Mouse (Mus musculus) heart, embryonic 15.5 days (tissue): Measurements from ENCODE around the gene Cacna1d. TPM values are rescaled to one million over a fixed set of nuclear protein-coding genes. Genes with fewer than 3 reads are reported as not detected.

ENCODE experiments used
- ATAC-seq: fragments of 200-750 bp; cut with Nextera tagmentation; replicated peaks from 2 replicates; pipeline ENCODE4 v1.8.0; 2017; ENCODE audit warnings: low read depth, moderate TSS enrichment; ENCODE audit not compliant: insufficient number of reproducible peaks, insufficient read depth, low FRiP score
- H3K27ac ChIP-seq: fragments of 300-500 bp; sonication (generic); 2 replicates; pipeline ENCODE4 v1.5.1; 2015; ENCODE audit warnings: mild to moderate bottlenecking, inconsistent platforms
- H3K27me3 ChIP-seq: fragments of 300-500 bp; sonication (generic); 2 replicates; pipeline ENCODE4 v1.6.1; 2015; ENCODE audit warnings: inconsistent platforms
- H3K36me3 ChIP-seq: fragments of 300-500 bp; sonication (generic); 2 replicates; pipeline ENCODE4 v1.6.1; 2015; ENCODE audit warnings: mild to moderate bottlenecking, inconsistent platforms
- H3K4me1 ChIP-seq: fragments of 300-500 bp; sonication (generic); replicated peaks from 2 replicates; pipeline ENCODE4 v1.6.1; 2015; ENCODE audit warnings: inconsistent platforms
- H3K4me2 ChIP-seq: fragments of 300-500 bp; sonication (generic); 2 replicates; pipeline ENCODE4 v1.6.1; 2015; ENCODE audit warnings: inconsistent platforms, mild to moderate bottlenecking, moderate library complexity
- H3K4me3 ChIP-seq: fragments of 300-500 bp; sonication (generic); 2 replicates; pipeline ENCODE4 v1.5.1; 2015; ENCODE audit warnings: mild to moderate bottlenecking, inconsistent platforms
- H3K9ac ChIP-seq: fragments of 300-500 bp; sonication (generic); 2 replicates; pipeline ENCODE4 v1.6.1; 2015; ENCODE audit warnings: mild to moderate bottlenecking, inconsistent platforms
- H3K9me3 ChIP-seq: fragments of 300-500 bp; sonication (generic); replicated peaks from 2 replicates; pipeline ENCODE4 v1.6.1; 2016; ENCODE audit warnings: inconsistent platforms
- WGBS: fragments of 180-500 bp; shearing (Covaris S2); methylation state at CpG from one replicate; pipeline ENCODE4 v1.1.7; 2015; ENCODE audit warnings: mixed read lengths; 5-methylcytosine and 5-hydroxymethylcytosine counted together
- polyA plus RNA-seq: library from polyadenylated mRNA; unstranded; fragments of >200 nt; fragmentation: Nextera tagmentation; extraction: Ambion mirVana; gene quantifications from 2 replicates; pipeline ENCODE4 v1.2.1, GENCODE M21; 2015

Cacna1d gene
- polyA plus RNA-seq, 1 experiment from 2014 or later, result 7.2 TPM

DNA sequence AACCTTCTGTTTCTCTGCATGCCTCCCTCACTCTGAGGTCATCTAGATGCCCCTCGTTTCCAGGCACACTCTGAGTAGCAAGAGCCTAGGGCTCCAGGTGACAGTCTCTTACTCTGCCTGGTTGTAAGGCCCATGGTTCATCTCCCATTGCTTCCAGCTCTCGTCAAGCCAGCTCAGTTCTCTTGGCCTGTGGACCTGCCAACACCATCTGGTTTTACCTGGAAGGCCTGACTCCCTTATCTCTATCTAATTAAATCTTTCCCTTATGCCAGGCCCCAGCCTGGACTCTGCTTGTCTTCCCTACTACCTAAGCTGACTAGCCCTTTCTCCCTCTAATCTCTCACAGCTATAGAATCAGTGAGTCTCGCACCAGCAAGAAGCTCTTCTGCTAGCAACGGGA lies 124.2 kb downstream of the Cacna1d start:
- H3K4me1 ChIP-seq, result peaks cover 5% of the 10 kb centered on the region; the same call in 1 of the 2 replicates
- no peak overlapping the region for H3K4me2 ChIP-seq
- H3K27ac ChIP-seq, result no peak overlapping the region
- no peaks in the 10 kb centered on the region for H3K9me3 ChIP-seq
- H3K27me3 ChIP-seq, result no peaks in the 10 kb centered on the region
- WGBS, result 71% methylated on average over 4 of the region's 4 CpGs
- no peak for ATAC-seq
- H3K9ac ChIP-seq, result no peak overlapping the region
- no peaks in the 10 kb centered on the region for H3K36me3 ChIP-seq
- H3K4me3 ChIP-seq, result no peak overlapping the region

DNA sequence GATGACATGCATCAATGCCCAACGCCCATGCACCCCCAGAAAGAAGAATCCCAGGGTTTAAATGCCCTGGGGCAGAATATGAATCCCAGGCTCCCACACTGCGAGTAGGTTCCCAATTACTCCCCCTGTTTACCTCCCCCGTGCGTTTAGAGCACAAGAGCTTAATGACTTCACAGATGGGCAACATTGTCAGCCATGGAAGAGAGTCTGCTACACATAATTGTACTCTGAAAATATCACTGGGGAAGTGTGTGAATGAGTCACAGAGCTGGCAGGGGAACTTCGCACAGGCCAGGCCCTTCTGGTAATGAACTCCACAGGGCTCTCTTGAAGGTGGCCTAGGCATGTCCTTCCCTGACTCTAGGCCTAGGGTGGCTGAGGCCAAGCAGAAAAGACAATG lies 125.4 kb downstream of the Cacna1d start:
- Histone ChIP-seq H3K27ac (no peak overlapping the region), H3K4me1 (peaks cover 5% of the 10 kb centered on the region; the same call in 1 of the 2 replicates), H3K4me3 (no peak overlapping the region), H3K36me3 (no peaks in the 10 kb centered on the region), H3K9ac (no peak overlapping the region), H3K4me2 (no peak overlapping the region), H3K9me3 (no peaks in the 10 kb centered on the region), H3K27me3 (no peaks in the 10 kb centered on the region)
- WGBS, result 71% methylated on average over 5 of the region's 5 CpGs
- no peak for ATAC-seq

DNA sequence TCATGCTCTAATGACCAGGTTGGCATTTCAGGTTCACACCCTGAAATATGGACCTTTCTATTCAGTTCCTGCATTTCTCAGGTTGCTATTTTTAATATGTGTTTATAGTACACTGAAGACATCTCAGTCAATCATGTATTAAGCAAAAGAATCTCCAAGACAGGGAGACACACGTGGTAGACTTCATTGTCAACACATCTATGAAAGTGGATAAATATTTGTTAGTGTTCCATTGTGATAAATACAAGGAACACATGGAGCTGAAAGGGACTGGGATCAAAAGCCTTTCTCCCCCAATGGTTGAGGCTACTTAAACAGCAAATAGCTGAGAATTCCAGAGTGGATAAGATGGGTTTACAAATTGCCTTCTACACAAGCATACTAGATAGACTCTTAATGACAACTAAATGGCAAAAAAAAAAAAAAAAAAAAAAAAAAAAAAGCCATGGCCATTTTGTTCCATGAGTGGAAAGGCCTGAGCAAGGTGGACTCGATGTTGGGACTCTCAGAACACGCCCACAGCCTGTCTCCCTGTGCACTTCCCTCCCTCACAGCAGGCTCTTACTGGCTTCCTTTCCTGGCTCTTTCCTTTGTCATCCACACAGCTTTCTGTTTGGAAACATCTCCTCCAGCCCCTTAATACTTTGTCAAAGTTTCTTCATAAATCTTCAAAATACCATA lies 127.6 kb downstream of the Cacna1d start:
- 63% methylated on average over 3 of the region's 3 CpGs for WGBS
- ATAC-seq, result no peak
- no peak overlapping the region for H3K27ac ChIP-seq

DNA sequence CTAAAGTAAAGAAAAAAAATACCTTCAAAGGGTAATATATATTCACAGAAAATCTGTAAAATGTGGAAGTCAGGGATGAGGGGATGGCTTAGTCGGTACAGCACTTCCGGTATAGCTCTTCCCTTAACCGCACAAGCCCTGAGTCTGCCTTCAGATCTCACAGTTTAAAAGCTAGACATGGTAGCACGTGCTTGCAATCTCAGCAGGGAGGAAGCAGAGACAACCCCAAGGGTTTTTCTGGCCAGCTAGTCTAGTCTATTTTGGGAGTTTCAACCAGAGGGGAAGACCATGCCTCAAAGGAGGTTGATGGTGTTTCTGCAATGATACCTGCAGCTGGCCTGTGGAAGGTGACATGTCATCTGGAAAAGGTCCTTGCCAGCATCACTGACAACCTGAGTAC lies 128.9 kb downstream of the Cacna1d start:
- ATAC-seq, result no peak
- 61% methylated on average over 4 of the region's 4 CpGs for WGBS
- H3K9ac ChIP-seq, result no peak overlapping the region
- H3K27me3 ChIP-seq, result no peaks in the 10 kb centered on the region
- H3K4me2 ChIP-seq, result no peak overlapping the region
- H3K4me3 ChIP-seq, result no peak overlapping the region
- H3K4me1 ChIP-seq, result peaks cover 5% of the 10 kb centered on the region; the same call in 1 of the 2 replicates
- no peak overlapping the region for H3K27ac ChIP-seq
- no peaks in the 10 kb centered on the region for H3K36me3 ChIP-seq
- H3K9me3 ChIP-seq, result no peaks in the 10 kb centered on the region

More for the DNA sequence above, 127.6 kb downstream of the Cacna1d start:
- H3K4me1 ChIP-seq, result peaks cover 5% of the 10 kb centered on the region; the same call in 1 of the 2 replicates
- H3K27me3 ChIP-seq, result no peaks in the 10 kb centered on the region
- H3K4me3 ChIP-seq, result no peak overlapping the region
- H3K4me2 ChIP-seq, result no peak overlapping the region
- no peaks in the 10 kb centered on the region for H3K36me3 ChIP-seq
- H3K9me3 ChIP-seq, result no peaks in the 10 kb centered on the region
- no peak overlapping the region for H3K9ac ChIP-seq

DNA sequence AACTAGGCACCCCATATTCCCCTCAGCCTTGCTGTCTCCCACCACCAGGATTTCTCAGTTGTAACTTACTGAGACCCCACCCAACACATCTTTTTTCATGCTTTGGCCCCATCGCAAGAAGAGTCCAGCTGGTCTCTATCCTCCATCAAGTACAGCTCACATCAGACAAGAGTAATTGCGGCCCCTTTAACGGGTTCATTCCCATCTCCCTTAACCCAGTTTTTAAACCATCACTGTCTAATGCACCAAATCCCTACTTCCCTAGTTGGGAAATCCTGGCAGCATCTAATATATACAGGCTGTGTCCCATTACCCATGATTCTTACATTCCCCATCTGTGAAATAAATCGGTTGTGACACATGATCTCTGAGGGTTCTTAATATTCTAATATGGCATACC lies 130.8 kb downstream of the Cacna1d start:
- no peak overlapping the region for H3K4me2 ChIP-seq
- H3K4me1 ChIP-seq, result peaks cover 5% of the 10 kb centered on the region; the same call in 1 of the 2 replicates
- H3K27ac ChIP-seq, result no peak overlapping the region
- 77% methylated on average over 4 of the region's 4 CpGs for WGBS
- H3K36me3 ChIP-seq, result no peaks in the 10 kb centered on the region
- no peaks in the 10 kb centered on the region for H3K9me3 ChIP-seq
- H3K4me3 ChIP-seq, result no peak overlapping the region
- no peak overlapping the region for H3K9ac ChIP-seq
- ATAC-seq, result no peak
- H3K27me3 ChIP-seq, result peaks cover 4% of the 10 kb centered on the region; the same call in 1 of the 2 replicates

DNA sequence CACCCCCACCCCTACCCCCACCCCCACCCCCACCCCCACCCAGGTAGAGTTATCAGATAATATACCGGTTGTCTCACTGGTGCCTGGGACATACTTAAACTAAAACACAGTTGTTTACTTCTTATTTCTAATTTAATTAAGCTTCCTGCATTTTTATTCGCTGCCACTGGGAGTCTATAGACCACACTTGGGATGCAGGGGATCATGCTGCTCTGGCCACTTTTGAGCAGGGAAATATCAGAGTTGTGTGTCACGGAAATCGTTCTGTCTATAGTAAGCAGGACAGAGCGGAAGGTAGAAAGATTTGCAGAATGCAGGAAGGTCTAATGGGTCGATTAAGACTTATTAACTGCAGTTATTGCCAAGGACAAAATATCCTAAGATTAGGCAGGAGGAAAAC lies 131.3 kb downstream of the Cacna1d start:
- ATAC-seq, result no peak
- no peak overlapping the region for H3K27ac ChIP-seq
- peaks cover 5% of the 10 kb centered on the region; the same call in 1 of the 2 replicates for H3K4me1 ChIP-seq
- no peak overlapping the region for H3K4me3 ChIP-seq
- no peak overlapping the region for H3K9ac ChIP-seq
- WGBS, result 62% methylated on average over 6 of the region's 6 CpGs
- peaks cover 7% of the 10 kb centered on the region; the same call in 1 of the 2 replicates for H3K27me3 ChIP-seq
- H3K36me3 ChIP-seq, result no peaks in the 10 kb centered on the region
- H3K4me2 ChIP-seq, result no peak overlapping the region
- H3K9me3 ChIP-seq, result no peaks in the 10 kb centered on the region

DNA sequence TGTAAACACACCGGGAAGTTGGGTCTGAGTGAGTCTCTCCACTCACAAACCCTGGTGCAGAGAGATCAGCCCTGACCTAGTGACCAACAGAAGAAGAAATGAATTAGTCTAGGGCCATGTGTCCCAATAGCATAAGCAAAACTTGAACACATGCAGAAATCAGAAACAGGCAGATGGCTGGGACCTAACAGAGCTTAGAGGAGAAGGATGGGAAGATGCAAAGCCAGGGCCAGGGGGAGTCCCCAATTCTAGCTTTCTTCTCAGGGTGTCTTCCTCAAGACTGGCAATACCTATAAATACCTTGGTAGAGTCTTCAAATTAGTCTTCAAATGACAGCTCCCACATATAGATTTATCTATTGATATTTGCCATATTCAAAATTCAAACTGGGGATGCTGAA lies 133.2 kb downstream of the Cacna1d start:
- Histone ChIP-seq H3K9ac (no peak overlapping the region), H3K36me3 (no peaks in the 10 kb centered on the region), H3K27me3 (peaks cover 15% of the 10 kb centered on the region), H3K4me3 (no peak overlapping the region), H3K4me2 (no peak overlapping the region), H3K4me1 (peaks cover 11% of the 10 kb centered on the region), H3K27ac (no peak overlapping the region), H3K9me3 (no peaks in the 10 kb centered on the region)
- ATAC-seq, result no peak
- 68% methylated on average over 1 of the region's 1 CpGs for WGBS

DNA sequence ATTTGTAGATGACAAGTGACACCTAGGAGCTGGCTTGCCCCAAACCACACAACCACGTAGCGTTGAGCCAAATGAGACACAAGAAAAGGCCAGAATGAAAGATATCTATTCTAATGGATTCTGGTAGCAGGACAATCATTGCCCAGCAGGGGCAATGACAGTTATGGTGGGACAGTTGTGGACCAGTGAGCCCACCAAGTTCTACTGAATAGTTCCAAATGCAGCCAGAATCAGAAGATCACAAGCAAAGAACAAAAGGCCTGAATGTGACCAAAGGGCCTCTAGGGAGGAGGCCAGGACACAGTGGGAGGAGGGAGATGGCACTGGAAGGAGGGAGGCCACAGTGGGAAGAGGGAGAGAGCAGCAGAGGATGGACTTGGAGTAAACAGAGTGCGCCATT lies 134.8 kb downstream of the Cacna1d start:
- WGBS, result 77% methylated on average over 3 of the region's 3 CpGs
- Histone ChIP-seq H3K27me3 (peaks cover 15% of the 10 kb centered on the region), H3K4me1 (peaks cover 18% of the 10 kb centered on the region), H3K36me3 (no peaks in the 10 kb centered on the region), H3K9me3 (no peaks in the 10 kb centered on the region), H3K9ac (no peak overlapping the region), H3K27ac (no peak overlapping the region), H3K4me3 (no peak overlapping the region), H3K4me2 (no peak overlapping the region)
- no peak for ATAC-seq

DNA sequence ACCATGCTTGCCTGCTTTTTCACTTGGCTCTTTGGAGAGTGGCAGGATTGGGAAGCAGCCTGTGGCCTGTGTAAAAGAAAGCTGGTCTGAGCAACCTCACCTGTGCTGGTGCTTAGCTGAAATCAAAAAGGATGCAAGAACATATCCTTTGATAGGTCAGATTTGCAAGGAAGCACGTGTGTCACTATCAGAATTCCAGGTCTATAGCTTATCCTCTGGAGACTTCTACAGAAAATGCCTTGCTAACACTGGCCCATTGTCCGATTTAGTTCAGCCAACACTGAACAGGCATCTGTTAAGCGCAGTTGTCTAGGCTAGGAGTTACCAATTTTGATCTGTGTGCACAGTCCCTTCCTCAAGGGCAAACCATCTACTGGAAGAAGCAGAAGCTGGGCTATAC lies 136.5 kb downstream of the Cacna1d start:
- no peak for ATAC-seq
- H3K27me3 ChIP-seq, result peaks cover 15% of the 10 kb centered on the region
- WGBS, result 67% methylated on average over 3 of the region's 3 CpGs
- no peak overlapping the region for H3K4me3 ChIP-seq
- H3K4me2 ChIP-seq, result no peak overlapping the region
- H3K4me1 ChIP-seq, result peaks cover 23% of the 10 kb centered on the region
- H3K9ac ChIP-seq, result no peak overlapping the region
- no peaks in the 10 kb centered on the region for H3K9me3 ChIP-seq
- no peaks in the 10 kb centered on the region for H3K36me3 ChIP-seq
- H3K27ac ChIP-seq, result no peak overlapping the region

DNA sequence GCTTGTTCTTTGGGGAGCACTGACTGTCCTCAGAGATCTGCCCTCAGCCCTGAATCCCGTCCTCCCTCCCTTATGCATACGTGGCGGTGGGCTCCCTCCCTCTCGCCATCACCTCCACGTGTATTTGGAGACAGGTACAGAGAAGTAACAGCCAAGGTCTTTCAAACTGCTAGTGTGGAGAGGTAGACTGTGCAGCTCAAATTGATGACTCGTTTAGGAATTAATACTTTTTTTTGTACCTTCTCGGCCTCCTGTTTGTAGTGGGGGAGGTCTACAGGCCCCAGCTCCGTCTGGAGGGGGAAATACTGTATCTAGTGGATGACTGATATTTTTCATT lies 137.2 kb downstream of the Cacna1d start:
- no peak for ATAC-seq

DNA sequence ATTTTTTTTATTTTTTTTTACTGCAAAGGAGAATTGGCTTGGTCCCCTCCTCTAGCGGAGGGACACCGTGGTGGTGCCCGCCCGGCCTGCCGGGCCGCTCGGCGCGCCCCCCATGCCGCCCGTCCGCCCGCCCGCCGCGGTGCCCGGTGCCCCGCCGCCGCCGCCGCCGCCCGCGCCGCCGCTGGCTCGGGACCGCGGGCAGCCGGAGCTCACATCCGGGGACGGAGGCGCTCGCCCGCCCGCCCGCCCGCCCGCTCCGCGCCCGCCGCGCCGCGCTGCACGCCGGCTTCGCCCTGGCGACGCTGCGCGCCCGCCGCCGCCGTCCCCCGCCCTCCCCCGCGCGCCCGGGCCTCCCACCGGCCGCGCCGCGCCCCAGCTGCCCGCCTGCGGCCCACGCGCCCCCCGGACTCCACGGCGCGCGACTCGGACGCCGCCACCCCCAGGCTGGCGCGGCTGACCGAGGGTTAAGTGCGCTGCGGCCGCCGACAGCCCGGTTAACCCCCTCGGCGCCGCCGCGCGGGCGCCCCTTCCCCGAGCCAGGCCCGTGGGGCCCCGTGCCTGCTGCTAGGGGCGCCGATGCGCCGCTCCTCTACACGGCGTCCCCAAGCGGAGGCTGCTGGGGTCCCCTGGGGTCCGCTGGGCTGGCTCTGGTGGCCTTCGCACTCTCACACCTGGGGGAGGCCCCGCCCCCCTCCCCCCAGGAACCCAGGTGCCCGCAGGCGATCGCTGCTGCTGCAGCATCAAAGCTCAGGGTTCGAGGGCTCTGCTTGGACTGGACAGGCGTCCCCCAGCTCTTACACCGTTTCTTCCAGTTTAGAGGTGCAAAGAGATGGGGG lies 137.7 kb downstream of the Cacna1d start:
- H3K9me3 ChIP-seq, result no peaks in the 10 kb centered on the region
- peak overlapping the region; percentile 68 for H3K4me3 ChIP-seq
- H3K27ac ChIP-seq, result 0 out of 2 replicates have a peak overlapping the region, but pooled peaks have one; percentile 27
- ATAC-seq, result peak; percentile 25; the same call in 1 of the 2 replicates
- WGBS, result under 1% methylated on average over 82 of the region's 114 CpGs
- H3K4me1 ChIP-seq, result peaks cover 27% of the 10 kb centered on the region
- H3K36me3 ChIP-seq, result no peaks in the 10 kb centered on the region
- H3K9ac ChIP-seq, result peak overlapping the region; percentile 78
- peaks cover 15% of the 10 kb centered on the region for H3K27me3 ChIP-seq
- H3K4me2 ChIP-seq, result peak overlapping the region; percentile 97

More for the DNA sequence above, 137.2 kb downstream of the Cacna1d start:
- H3K4me1 ChIP-seq, result peaks cover 23% of the 10 kb centered on the region
- H3K9me3 ChIP-seq, result no peaks in the 10 kb centered on the region
- no peak overlapping the region for H3K9ac ChIP-seq
- H3K4me3 ChIP-seq, result peak overlapping the region; percentile 68
- H3K36me3 ChIP-seq, result no peaks in the 10 kb centered on the region
- H3K27me3 ChIP-seq, result peaks cover 15% of the 10 kb centered on the region
- H3K4me2 ChIP-seq, result peak overlapping the region; percentile 97
- H3K27ac ChIP-seq, result no peak overlapping the region
- WGBS, result 11% methylated on average over 8 of the region's 8 CpGs
